Mouse (Mus musculus): ENCODE measurements around the gene Scn8a.

Gene Scn8a

DNA sequence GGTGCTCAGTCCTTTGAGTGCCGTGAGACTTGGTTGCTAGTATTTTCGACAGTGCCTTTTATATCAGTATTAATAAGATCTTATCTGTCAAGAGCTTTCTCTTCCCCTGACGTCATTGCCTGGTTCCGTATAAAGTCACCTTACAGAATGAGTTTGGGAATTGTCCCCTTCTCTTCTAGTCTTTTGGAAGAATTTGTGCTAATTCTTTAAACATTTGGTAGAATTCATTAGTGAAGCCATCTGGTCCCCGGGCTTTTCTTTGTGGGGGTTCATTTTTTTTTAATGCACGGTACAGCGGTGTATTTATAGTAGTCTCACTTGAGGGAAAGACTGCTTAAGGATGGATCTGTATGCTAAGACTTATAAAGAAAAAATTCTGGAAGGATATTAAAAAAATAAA is 84.3 kb downstream of the Scn8a start:
- DNase-seq (ENCODE audit: low read depth, low spot score): no peak

DNA sequence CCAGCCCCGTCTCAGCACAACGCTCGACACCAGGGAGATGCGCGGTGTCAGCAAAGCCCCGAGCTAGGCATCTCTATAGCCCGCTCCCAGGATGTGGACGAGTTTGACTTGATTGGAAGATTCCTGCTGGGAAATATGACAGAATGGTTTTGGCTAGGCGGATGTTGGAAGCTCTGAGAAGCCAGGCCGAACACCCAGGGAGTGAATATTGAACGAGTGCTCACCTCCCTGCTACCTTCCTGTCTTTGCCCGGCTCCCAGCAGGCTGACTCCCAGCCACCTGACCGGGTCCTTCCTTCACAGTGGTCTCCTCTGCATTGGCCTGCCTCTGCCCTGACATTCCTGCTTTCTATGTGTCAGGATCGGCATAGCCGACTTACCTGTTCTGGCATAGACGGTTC is 85.1 kb downstream of the Scn8a start:
- no peak for DNase-seq (ENCODE audit: low read depth, low spot score)

DNA sequence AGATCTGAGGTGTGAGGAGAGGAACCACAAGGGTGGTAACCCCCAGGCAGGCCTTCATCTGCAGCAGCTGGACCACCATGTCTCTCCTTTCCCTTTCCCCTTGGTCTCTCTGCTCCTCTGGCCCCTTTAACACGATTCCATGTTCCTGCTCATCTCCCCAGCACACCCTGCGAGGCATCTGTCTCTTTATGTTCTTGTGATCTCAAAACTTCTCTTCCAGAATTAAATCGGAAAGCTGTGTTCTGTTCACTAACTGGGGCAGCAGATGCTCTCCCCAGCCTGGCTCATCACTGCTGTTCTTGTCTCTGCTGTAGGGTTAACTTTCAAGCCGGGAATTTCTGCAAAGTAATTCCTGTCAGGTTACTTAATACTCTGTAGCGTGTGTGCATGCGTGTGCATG is 91.3 kb downstream of the Scn8a start:
- no peak for DNase-seq (ENCODE audit: low read depth, low spot score)

DNA sequence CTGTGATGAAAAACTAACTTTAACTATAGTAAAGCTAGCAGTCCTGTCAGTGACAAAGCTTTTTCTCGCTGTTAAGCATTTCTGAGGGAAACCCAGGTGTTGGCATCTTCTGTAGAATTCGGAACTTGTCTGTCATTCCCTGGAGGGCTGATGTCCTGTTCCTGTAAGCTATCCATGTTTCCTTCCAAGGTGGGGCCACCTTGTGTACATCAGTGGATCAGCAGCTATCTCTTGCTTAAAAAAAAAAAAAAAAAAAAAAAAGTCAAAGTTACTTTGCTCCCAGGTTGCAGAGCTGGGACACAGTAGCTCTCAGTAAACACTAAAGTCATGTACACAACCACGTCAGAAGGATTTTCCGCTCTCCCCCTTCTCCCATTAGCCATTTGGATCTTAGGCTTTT is 91.9 kb downstream of the Scn8a start:
- no peak for DNase-seq (ENCODE audit: low read depth, low spot score)

DNA sequence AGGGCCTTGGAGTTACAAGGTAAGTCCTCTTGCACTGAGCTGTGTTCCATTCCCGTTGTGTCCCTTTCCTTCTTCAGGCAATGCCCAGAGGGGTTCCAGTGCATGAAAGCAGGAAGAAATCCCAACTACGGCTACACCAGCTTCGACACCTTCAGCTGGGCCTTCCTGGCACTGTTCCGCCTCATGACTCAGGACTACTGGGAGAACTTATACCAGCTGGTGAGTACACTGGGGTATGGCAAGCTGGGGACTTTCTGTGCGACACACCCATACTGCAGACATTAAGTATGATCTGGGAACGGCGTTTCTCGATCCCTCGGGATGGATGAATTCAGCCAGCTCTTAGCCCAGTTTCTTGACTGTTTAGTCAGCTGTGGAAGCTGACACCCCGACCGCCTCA is 101.8 kb downstream of the Scn8a start:
- DNase-seq (ENCODE audit: low read depth, low spot score): no peak

DNA sequence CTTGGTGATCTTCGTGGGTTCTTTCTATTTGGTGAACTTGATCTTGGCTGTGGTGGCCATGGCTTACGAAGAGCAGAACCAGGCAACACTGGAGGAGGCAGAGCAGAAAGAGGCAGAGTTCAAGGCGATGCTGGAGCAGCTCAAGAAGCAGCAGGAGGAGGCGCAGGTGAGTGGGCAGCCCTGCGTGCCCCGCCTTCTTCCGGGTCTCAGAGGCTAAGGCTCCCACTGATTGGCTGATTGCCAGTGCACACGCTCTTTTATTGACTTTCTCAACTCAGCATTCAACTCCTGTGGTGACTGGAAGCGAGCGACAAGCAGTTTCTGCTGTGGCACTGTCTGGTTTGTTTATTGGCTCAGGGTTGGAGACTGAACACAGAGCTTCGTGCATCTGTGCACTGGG is 103.1 kb downstream of the Scn8a start:
- no peak for DNase-seq (ENCODE audit: low read depth, low spot score)

DNA sequence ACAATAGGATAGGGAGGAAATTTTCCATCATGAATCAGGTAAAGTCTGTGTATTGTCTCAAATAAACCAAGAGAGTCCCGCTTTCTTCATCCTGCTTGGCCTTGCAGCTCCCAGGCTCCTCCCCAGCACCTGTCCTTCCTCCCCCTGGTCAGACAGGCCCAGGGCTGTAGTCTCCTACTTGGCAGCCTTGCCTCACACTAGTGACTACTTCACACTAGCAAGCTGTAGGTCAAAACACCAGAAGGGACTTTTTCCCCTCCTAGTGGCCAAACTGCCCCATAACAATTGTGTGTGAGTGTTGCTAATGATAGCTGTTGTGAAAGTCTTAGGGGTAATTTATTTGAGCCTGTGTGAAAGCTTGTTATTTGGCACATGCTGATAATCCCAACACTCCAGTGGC is 105.0 kb downstream of the Scn8a start:
- DNase-seq (ENCODE audit: low read depth, low spot score): no peak

DNA sequence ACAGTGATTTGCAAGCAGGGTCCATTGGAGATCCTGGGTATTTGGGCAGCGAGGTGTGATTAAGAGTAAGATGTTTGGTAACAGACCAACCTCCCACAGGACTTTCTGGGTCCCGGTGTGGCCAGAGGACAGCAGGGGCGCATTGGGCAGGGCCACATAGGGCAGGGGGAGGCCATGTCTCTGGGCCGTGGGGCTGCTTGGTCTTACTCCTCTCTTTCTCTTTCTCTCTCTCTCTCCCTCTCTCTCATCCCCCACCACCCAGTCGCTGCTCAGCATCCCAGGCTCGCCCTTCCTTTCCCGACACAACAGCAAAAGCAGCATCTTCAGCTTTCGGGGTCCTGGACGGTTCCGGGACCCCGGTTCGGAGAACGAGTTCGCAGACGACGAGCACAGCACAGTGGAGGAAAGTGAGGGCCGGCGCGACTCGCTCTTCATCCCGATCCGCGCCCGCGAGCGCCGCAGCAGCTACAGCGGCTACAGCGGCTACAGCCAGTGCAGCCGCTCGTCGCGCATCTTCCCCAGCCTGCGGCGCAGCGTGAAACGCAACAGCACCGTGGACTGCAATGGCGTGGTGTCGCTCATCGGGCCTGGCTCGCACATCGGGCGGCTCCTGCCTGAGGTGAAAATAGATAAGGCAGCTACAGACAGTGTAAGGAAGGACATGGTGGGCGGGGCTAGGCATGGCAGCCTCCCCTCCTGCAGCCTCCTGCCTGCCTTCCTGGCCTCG is 113.9 kb downstream of the Scn8a start:
- DNase-seq (ENCODE audit: low read depth, low spot score): no peak

DNA sequence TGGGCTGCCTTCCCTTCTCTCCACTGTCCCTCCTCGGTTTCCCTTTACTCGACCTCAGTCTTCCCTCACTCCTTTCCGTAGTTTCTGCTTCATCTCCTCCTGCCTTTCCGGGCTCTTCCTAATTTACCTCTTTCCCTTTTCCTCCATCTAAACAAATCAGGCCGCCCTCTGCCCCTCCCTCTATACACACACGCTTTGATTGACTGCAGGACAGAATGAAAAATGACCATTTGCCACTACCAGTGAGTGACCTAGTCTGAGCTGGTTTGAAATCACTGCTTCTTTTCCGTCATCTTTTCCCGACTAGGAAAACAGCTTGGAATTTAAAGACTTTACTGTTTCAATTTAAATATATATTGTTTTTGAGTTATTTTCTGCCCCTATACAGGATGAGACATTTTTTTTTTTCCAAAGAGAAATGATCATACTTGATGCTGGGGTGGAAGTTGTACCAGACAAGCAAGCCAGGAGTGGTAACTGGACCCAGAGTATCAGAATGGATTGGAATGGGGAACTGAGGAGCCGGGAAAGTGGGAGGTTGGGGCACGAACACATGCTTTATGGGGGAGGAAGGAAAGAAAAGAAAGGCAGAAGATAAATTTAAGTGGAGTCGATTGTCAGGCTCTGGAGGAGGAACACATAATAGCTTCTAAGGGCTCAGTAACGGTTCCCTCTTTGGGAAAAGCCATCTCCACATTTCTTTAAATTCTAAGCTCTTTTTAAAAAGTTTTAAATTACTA is 114.7 kb downstream of the Scn8a start:
- DNase-seq (ENCODE audit: low read depth, low spot score): no peak

DNA sequence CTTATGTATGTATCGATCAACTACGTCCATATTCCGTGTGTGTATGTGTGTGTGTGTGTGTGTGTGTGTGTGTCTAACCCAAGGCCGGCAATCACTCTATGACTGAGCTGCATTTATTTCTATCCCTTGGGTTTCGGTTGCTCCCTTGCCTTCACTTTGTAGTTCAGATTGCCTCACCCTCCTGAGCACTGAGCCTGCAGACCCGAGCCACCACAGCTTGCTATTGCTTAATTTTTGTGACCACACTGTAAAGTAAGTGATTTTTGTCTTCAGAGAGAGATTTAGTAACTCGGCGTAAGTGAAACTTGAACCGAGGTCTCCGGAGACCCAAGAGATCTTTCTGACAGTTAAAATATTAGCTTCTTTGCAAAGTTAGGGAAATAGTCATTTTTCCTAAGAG is 116.8 kb downstream of the Scn8a start:
- DNase-seq (ENCODE audit: low read depth, low spot score): no peak

DNA sequence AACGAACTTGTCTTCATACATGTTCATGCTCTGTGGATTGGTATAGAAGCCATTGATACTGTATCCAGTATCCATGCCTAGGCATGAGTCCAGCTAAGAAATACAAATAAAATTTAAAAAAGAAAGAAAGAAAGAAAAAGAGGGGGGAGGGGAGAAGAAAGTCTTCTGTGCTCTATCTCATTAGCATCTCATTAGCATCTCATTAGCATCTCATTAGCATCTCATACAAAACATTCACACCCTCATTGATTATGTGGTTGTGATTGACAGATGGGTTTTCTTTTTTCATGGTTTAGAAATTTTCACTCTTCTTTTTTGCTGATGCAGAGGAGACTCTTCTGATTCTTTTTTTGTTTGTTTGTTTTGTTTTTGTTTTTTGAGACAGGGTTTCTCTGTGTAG is 117.4 kb downstream of the Scn8a start:
- DNase-seq (ENCODE audit: low read depth, low spot score): no peak

DNA sequence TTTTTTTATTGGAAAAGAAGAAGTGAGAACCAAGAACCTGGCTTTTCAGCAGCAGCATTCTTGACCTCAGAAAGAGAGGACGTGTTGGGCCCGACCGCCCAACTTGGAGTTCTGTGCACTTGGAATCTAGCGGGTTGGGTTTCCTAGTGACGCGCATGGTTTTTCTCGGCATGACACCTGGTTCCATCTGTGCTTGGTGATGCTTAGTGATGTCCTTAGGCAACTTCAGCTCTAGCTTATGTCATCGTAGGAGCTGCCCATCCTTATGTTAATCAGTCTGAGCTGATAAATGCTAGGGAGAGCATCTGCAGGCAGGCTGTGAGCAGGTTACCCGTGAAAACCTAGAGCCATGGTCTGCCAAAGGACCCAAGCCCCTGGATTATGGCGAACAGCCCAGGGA is 120.6 kb downstream of the Scn8a start:
- no peak for DNase-seq (ENCODE audit: low read depth, low spot score)

DNA sequence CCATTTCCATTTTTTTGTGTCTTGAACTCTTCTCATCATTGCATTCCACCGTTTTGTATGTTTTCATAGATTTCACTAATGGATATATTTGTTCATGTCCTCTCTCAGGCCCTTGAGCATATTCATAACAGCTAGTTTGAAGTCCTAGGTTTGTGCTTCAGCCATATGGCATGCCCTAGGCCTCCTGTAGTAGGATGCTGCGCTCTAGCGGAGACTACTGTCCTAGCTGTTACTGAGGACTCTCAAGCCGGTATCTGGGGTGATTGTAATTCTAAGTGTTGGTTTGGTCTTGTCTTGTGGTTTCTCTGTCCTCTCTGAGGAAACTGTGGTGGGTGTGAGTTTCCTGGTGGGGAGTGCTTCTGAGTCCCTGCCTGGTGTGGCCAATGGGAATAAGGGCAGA is 127.4 kb downstream of the Scn8a start:
- no peak for DNase-seq (ENCODE audit: low read depth, low spot score)

DNA sequence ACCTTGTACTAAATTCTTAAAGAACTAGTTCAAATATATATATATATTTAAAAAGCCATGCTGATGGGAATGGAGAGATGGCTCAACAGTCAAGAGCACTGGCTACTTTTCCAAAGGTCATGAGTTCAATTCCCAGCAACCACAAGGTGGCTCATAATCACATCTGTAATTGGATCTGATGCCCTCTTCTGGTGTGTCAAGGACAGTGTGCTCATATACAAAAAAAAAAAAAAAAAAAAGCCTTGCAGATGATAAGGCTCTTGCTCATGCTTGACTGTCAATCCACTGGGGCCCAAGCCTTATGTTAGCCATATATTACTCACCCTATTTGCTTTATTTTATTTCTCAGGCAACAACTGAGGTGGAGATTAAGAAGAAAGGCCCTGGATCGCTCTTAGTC is 132.0 kb downstream of the Scn8a start:
- no peak for DNase-seq (ENCODE audit: low read depth, low spot score)

DNA sequence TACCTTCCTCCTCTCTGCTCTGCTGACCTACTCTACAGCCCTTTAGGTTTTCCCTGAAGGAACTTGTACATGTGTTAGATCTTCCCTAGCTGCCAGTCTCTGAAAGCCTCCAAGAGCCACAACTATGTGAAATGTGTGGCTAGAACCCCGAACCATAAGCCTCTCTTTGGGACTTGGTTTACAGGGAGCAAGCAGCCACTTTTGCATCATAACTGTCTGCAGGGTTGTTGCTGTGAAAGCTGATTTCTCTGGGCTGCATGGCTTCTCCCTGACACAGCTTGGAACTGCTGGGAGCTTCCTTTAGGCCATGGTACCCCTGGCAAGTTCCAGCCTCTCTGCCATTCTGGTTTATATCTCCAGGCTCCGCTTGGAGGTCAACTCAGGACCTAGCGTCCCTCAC is 132.8 kb downstream of the Scn8a start:
- DNase-seq (ENCODE audit: low read depth, low spot score): no peak

DNA sequence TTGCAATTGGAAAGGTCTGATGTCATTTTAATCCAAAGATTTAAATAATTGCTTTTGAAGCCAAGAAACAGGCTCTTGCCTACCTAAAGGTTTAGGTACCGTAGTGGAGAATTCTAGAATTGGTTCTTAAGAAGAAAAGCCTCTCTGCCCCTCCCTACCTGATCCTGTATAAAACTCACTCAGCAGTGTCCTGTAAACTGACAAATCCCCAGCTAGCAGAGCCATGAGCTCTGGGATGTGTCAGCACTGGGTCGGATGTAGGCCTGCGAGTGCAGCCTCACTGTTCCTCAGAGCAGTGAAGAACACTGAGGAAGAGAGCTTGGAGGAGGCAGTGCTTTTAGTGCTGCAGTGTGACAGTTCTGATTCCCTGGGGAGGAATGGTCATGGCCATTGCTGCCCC is 134.9 kb downstream of the Scn8a start:
- DNase-seq (ENCODE audit: low read depth, low spot score): no peak

DNA sequence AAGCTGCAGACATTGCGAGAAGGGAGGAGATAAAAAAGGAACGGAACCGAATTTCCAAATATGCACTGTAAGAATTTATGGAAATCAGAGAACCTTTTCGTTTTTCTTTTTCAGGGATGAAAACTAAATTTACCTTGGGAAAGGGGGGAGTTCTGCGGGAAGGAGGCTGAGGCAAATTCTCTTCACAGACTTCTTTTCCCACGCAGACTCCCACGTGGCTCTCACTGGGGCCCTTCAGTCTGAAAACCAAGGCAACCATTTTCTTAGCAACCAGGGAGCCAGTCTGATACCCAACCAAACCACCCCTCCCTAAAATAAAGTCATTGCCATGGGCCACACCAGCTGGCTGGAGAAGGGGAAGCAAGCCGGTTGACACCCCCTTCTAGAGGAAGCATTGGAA is 136.1 kb downstream of the Scn8a start:
- DNase-seq (ENCODE audit: low read depth, low spot score): no peak

DNA sequence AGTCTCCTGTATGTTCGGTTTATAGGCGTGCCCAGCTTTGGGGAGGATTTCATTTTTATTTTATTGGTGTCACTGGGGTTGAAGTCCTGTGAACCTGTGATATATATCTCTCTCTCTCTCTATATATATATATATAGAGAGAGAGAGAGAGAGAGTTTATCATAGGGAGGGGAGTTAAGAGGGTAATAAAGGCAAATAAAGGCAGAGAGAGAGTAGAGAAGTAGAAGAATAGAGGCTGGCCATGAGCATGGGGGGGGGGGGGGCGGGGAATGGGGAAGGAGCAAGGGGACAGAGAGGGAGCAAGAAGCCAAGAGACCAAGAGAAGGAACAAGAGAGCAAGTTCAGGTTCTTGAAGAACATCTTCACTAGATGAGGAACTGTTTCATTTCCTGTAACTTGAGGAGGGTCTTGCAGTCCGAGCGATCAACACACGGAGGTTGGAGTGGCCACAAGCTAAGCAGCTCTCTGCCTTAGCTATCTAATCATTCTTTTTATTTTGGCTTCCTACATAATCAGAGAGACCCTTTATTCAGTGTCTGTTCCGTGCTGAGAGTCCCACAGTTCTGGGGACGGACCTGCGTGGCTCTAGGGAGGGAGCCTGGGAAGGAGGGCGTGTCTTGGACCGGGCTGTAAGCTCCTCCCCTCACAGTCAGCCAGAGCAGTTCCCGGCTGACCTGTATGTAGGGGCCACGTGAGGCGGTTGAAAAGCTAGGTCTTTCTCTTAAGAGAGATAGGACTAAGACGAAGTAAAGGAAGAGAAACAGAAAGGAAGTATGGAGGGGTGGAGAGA is 136.8 kb downstream of the Scn8a start:
- DNase-seq (ENCODE audit: low read depth, low spot score): no peak

DNA sequence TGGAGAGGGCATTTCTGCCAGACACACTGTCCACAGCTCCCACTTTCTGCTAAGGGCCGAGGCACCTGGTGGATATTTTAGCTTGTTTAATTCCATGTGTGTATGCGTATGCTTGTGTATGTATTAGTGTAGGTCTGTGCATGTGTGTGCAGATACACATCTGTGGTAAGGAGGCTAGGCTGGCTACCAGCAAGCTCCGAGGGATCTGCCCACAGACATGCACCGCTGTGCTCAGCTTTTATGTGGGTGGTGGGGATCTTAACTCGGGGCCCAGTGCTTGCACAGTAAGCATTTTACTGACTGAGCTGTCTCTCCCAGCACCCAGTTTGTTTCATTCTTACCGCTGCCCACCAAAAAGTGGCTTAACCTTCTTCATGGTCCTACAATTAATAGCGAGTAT is 137.6 kb downstream of the Scn8a start:
- DNase-seq (ENCODE audit: low read depth, low spot score): no peak

DNA sequence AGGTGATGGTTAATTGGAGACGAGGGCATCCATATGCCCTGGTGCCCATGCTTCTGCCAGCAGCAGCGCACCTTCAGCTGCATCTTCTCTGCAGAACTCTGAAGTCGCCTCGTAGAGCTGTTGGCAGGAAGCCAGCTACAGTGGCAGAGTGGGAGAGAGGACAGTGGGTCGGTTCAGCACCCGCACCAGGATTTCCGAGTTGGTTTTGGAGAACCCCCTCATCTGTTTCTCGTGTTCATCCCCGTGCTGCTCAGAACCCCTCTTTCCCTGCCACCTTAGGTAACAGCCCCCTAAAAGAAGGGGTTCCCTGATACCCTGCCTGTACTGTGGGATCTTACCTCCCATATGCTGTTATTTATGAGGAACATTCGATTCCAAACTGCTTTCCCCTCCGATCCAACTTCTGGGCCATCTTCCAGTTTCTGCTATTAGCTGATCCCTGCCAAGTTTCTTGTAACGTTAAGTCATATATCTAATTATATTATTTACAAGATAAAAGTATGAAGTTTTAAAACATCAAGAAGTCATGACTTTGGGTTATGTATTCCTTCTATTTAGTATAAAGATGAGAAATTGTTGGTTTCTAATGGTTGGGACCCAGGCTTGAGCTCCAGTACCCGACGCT is 138.8 kb downstream of the Scn8a start:
- no peak for DNase-seq (ENCODE audit: low read depth, low spot score)

DNA sequence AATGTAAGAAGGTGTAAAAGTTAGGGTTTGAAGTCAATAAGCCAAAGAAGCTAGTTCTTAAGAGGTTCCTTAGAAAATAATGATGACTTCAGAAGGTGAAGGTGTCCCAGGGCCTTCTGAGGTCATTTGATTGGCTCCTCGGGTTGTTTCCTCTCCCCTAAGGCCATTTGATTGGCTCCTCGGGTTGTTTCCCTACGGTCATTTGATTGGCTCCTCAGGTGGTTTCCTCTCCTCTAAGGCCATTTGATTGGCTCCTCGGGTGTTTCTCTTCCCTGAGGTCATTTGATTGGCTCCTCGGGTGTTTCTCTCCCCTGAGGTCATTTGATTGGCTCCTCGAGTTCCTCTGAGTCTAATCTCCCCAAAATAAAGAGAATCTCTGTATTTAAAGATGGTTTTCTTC is 141.7 kb downstream of the Scn8a start:
- DNase-seq (ENCODE audit: low read depth, low spot score): no peak

DNA sequence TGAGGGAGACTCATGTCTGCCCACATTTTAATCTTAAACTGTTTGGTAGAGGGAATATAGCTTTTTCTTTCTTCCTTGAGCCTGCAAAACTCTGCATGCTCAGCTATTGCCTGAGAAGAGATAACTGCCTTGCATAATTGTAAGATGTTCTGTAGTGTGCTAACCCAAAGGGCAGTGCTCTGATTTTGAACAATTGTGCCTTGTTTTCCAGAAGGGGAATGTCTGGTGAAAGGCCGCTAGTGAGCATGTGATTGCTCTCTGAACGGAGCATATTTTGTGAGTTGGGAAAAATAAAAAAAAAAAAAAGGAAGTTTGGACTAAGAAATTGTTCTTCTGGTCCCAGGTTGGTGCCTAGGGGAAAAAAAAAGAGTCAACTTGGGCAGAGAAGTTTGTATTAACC is 159.3 kb downstream of the Scn8a start:
- DNase-seq (ENCODE audit: low read depth, low spot score): no peak
